Mouse (Mus musculus) kidney, embryonic 14.5 days (tissue): ENCODE measurements at regions not wholly inside any gene's neighbourhood (a gene's known extent, or its start where the extent isn't known, plus 50 kb on each side); places are given as distances from the start of the nearest gene placed in this dataset.

ENCODE experiments used
- ATAC-seq: fragments of 200-750 bp; cut with Nextera tagmentation; 2 replicates; pipeline ENCODE4 v1.8.0; 2017; ENCODE audit warnings: moderate number of reproducible peaks, mild to moderate bottlenecking, moderate TSS enrichment, moderate library complexity; ENCODE audit not compliant: low FRiP score, low TSS enrichment
- H3K27ac ChIP-seq: fragments of 300-500 bp; sonication (generic); 2 replicates; pipeline ENCODE4 v1.5.1; 2014; ENCODE audit warnings: low read depth, mild to moderate bottlenecking, low read length, moderate library complexity, mixed read lengths
- H3K27me3 ChIP-seq: fragments of 300-500 bp; sonication (generic); 2 replicates; pipeline ENCODE4 v1.6.1; 2014; ENCODE audit warnings: mild to moderate bottlenecking, low read length; ENCODE audit not compliant: control insufficient read depth, insufficient read depth
- H3K36me3 ChIP-seq: fragments of 300-500 bp; sonication (generic); 2 replicates; pipeline ENCODE4 v1.6.1; 2014; ENCODE audit warnings: low read length, mixed read lengths; ENCODE audit not compliant: control insufficient read depth, insufficient read depth
- H3K4me1 ChIP-seq: fragments of 300-500 bp; sonication (generic); 2 replicates; pipeline ENCODE4 v1.6.1; 2014; ENCODE audit warnings: low read length, mixed read lengths; ENCODE audit not compliant: control insufficient read depth, insufficient read depth
- H3K4me2 ChIP-seq: fragments of 300-500 bp; sonication (generic); replicated peaks from 2 replicates; pipeline ENCODE4 v1.6.1; 2014; ENCODE audit warnings: low read depth, mild to moderate bottlenecking, low read length
- H3K4me3 ChIP-seq: fragments of 300-500 bp; sonication (generic); 2 replicates; pipeline ENCODE4 v1.5.1; 2014; ENCODE audit warnings: mild to moderate bottlenecking, low read length
- H3K9ac ChIP-seq: fragments of 300-500 bp; sonication (generic); 2 replicates; pipeline ENCODE4 v1.6.1; 2014; ENCODE audit warnings: low read depth, mild to moderate bottlenecking, low read length, moderate library complexity
- H3K9me3 ChIP-seq: fragments of 300-500 bp; sonication (generic); 2 replicates; pipeline ENCODE4 v1.6.1; 2016; ENCODE audit warnings: low read length; ENCODE audit not compliant: control insufficient read depth
- WGBS: fragments of 180-500 bp; shearing (Covaris S2); extraction: QIAGEN DNeasy Blood & Tissue Kit; methylation state at CpG from one replicate; pipeline ENCODE4 v1.1.7; 2014; 5-methylcytosine and 5-hydroxymethylcytosine counted together

GRCm38 (mm10) chr12:106852736-106853135 is 635.7 kb upstream of the 3110018I06Rik start:
- H3K4me1 ChIP-seq, result no peaks in the 10 kb centered on the region
- no peak overlapping the region for H3K9ac ChIP-seq
- no peak overlapping the region for H3K27ac ChIP-seq
- 43% methylated on average over 8 of the region's 8 CpGs for WGBS
- H3K4me3 ChIP-seq, result no peak overlapping the region
- H3K36me3 ChIP-seq, result no peaks in the 10 kb centered on the region
- no peaks in the 10 kb centered on the region for H3K9me3 ChIP-seq
- no peak overlapping the region for H3K4me2 ChIP-seq
- H3K27me3 ChIP-seq, result no peaks in the 10 kb centered on the region
- ATAC-seq, result no peak

DNA sequence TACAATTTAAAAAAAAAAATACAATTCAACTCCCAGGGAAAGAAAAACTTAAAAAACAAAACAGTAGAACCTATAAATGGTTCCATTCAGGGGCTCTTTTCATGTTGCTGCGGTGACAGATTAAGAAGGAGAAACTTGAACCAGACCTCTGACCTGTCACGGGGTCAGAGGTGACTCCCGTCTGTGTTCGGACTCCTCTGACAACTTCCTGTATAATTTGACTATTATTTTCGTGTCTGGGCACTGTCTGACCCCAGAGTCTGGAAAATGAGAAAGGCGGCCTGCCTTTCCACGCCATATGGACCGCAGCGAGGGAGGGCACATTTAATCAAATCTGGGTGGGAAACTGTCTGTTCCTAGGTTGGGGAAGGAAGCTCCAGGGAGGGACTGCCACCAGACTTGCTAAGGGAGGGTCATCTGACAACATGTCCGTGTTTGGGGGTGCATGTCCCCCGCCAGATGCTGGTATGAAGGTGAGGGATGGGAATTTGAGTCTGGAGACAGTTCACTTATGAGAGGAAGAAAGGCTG is 634.7 kb upstream of the 3110018I06Rik start:
- ATAC-seq, result no peak
- Histone ChIP-seq H3K4me2 (no peak overlapping the region), H3K27ac (no peak overlapping the region), H3K9me3 (no peaks in the 10 kb centered on the region), H3K36me3 (no peaks in the 10 kb centered on the region), H3K4me3 (no peak overlapping the region), H3K4me1 (no peaks in the 10 kb centered on the region), H3K27me3 (no peaks in the 10 kb centered on the region), H3K9ac (no peak overlapping the region)
- 9% methylated on average over 11 of the region's 11 CpGs for WGBS

DNA sequence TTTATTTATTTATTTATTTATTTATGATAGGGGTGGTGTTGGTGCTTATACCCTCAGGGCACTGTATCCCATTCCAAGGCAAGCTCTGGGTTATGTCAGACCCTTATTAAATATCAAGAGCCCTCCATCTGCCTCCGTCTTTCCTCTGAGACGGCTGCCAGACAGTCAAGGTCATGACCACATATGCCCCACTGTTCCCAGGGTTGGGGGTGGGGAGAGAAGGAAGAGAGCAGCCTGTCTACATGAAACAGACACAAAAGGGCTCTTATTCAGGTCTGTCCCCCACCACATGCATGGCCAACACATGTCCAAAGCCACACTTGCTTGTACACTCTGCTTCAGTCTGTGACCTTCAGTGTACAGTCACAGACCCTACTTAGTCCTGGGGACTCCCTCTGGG is 632.9 kb upstream of the 3110018I06Rik start:
- Histone ChIP-seq H3K4me1 (no peaks in the 10 kb centered on the region), H3K27me3 (no peaks in the 10 kb centered on the region), H3K9ac (no peak overlapping the region), H3K27ac (no peak overlapping the region), H3K9me3 (no peaks in the 10 kb centered on the region), H3K4me2 (no peak overlapping the region), H3K36me3 (no peaks in the 10 kb centered on the region), H3K4me3 (no peak overlapping the region)
- no peak for ATAC-seq
- 42% methylated on average over 2 of the region's 2 CpGs for WGBS

GRCm38 (mm10) chr12:106861638-106862037 is 626.8 kb upstream of the 3110018I06Rik start:
- no peaks in the 10 kb centered on the region for H3K9me3 ChIP-seq
- no peak overlapping the region for H3K4me3 ChIP-seq
- H3K4me2 ChIP-seq, result no peak overlapping the region
- no peak overlapping the region for H3K27ac ChIP-seq
- no peaks in the 10 kb centered on the region for H3K27me3 ChIP-seq
- no peak overlapping the region for H3K9ac ChIP-seq
- ATAC-seq, result no peak
- 92% methylated on average over 5 of the region's 5 CpGs for WGBS
- no peaks in the 10 kb centered on the region for H3K36me3 ChIP-seq
- no peaks in the 10 kb centered on the region for H3K4me1 ChIP-seq

DNA sequence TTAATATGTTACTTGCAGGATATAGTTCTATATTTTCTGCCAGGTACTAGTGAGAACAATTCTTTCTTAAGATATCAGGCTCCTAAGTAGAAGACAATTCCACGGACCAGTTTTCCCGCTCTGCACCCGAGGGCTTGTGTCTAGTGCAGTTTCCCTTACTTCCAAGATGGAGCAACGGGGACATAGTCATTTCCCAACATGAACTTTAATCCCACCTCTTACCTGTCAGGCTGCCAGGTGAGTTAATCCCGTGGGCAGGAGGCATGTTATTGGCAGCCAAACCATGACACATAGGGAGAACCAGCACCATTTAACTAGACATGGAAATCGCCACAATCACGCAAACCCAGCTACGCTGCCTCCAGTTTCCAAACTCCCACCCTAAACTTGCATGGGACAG is 624.4 kb upstream of the 3110018I06Rik start:
- H3K27me3 ChIP-seq, result no peaks in the 10 kb centered on the region
- H3K9ac ChIP-seq, result no peak overlapping the region
- H3K36me3 ChIP-seq, result no peaks in the 10 kb centered on the region
- H3K4me3 ChIP-seq, result no peak overlapping the region
- no peaks in the 10 kb centered on the region for H3K9me3 ChIP-seq
- H3K27ac ChIP-seq, result no peak overlapping the region
- H3K4me2 ChIP-seq, result no peak overlapping the region
- no peak for ATAC-seq
- WGBS, result 91% methylated on average over 8 of the region's 8 CpGs
- H3K4me1 ChIP-seq, result no peaks in the 10 kb centered on the region

DNA sequence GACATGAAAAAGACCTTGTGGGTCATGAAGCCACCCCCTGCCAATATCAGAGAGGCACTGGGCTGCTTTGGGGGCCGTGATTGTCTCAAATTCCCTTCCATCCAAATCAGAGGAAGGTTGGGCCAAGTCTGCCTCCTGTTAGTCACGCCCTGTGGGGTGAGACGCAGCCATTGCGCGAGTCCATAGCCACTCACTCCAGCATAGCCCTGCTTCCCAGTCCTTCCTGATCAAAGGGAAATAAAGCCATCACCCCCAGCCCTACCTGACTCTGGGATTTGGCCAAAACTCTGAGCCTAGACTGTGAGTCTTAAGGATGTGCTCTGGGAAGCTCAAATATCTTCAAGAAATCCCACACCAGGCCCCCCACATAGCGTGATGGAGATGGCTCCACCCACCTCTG is 620.4 kb upstream of the 3110018I06Rik start:
- Histone ChIP-seq H3K4me3 (no peak overlapping the region), H3K27me3 (no peaks in the 10 kb centered on the region), H3K9ac (no peak overlapping the region), H3K4me1 (no peaks in the 10 kb centered on the region), H3K4me2 (no peak overlapping the region), H3K9me3 (no peaks in the 10 kb centered on the region), H3K27ac (no peak overlapping the region), H3K36me3 (no peaks in the 10 kb centered on the region)
- WGBS, result 65% methylated on average over 6 of the region's 6 CpGs
- no peak for ATAC-seq

DNA sequence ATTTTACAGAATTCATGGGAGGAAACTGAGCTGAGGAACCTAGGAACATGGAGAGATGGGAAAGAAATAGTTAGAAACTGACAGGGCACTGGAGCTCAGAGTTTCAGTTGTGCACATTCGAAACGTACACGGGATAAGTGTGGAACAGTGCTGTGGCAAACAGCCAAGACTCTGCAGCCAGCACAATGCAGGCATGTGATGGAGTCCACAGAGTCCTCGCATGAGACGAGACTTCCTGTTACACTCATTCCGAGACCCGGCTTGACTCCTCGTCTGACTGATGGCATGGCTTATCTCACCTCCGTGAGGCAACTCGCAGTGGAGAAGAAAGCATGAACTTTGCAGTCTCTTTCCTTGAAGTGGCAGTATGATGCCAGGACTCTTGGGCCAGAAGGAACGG is 617.0 kb upstream of the 3110018I06Rik start:
- no peaks in the 10 kb centered on the region for H3K36me3 ChIP-seq
- no peak for ATAC-seq
- H3K27ac ChIP-seq, result no peak overlapping the region
- no peaks in the 10 kb centered on the region for H3K4me1 ChIP-seq
- H3K4me2 ChIP-seq, result no peak overlapping the region
- H3K9me3 ChIP-seq, result no peaks in the 10 kb centered on the region
- H3K27me3 ChIP-seq, result no peaks in the 10 kb centered on the region
- no peak overlapping the region for H3K4me3 ChIP-seq
- no peak overlapping the region for H3K9ac ChIP-seq
- 78% methylated on average over 11 of the region's 11 CpGs for WGBS

- 90% methylated on average over 11 of the region's 11 CpGs for WGBS
- no peak for ATAC-seq
- Histone ChIP-seq H3K4me3 (no peak overlapping the region), H3K27me3 (no peaks in the 10 kb centered on the region), H3K9ac (no peak overlapping the region), H3K4me2 (no peak overlapping the region), H3K9me3 (no peaks in the 10 kb centered on the region), H3K4me1 (no peaks in the 10 kb centered on the region), H3K36me3 (no peaks in the 10 kb centered on the region), H3K27ac (no peak overlapping the region)
Measured at GRCm38 (mm10) chr12:106872966-106873730, 615.3 kb upstream of the 3110018I06Rik start.

- Histone ChIP-seq H3K27ac (no peak overlapping the region), H3K9ac (no peak overlapping the region), H3K27me3 (no peaks in the 10 kb centered on the region), H3K4me1 (no peaks in the 10 kb centered on the region), H3K9me3 (no peaks in the 10 kb centered on the region), H3K4me2 (no peak overlapping the region), H3K36me3 (no peaks in the 10 kb centered on the region), H3K4me3 (no peak overlapping the region)
- WGBS, result 75% methylated on average over 6 of the region's 6 CpGs
- ATAC-seq, result no peak
Measured at GRCm38 (mm10) chr12:106890319-106890718, 598.1 kb upstream of the 3110018I06Rik start.
